In genomic region chr13:54789561-54790397, GRCm38 (mm10) we compare ENCODE assay signal across 9 mouse cellular contexts. TPM values are rescaled to one million over a fixed set of nuclear protein-coding genes. Genes with fewer than 3 reads are reported as not detected.
DNase-seq lines count a peak whose midpoint lies in the region; ATAC-seq lines count a peak whose summit lies in the region.
"Had no signal": no experiment of that assay in that cellular context is flagged by ENCODE, and none has a peak within 500 bp of the region (broad histone marks: within the 10 kb centered on the region; RNA-seq: fewer than 3 reads in every experiment).

No protein-coding gene starts in this region.

- peaks cover 16% of the 10 kb centered on the region for H3K27me3 ChIP-seq in neural tube, embryonic 13.5 days

- no peaks in the 10 kb centered on the region for H3K36me3 ChIP-seq in neural tube, embryonic 13.5 days

- H3K4me2 ChIP-seq in neural tube, embryonic 13.5 days, result peak overlapping the region; percentile 94

- peak overlapping the region; percentile 46 for H3K27ac ChIP-seq in neural tube, embryonic 13.5 days (replicated peaks)

- WGBS in neural tube, embryonic 13.5 days, result 1% methylated on average over 38 of the region's 38 CpGs

- peaks cover 20% of the 10 kb centered on the region for H3K4me1 ChIP-seq in neural tube, embryonic 13.5 days (replicated peaks)

- H3K4me3 ChIP-seq in neural tube, embryonic 13.5 days, result peak overlapping the region; percentile 57

- peak; percentile 49 for ATAC-seq in neural tube, embryonic 13.5 days (ENCODE audit: low read depth)

- no peaks in the 10 kb centered on the region for H3K9me3 ChIP-seq in neural tube, embryonic 13.5 days

- DNase-seq in CD4-positive helper T cell, adult 2 months (ENCODE audit: low read depth, low spot score), result peak; percentile 46
- peak; percentile 87 for DNase-seq in R1 (ENCODE audit: low read depth, low spot score)
- peak; percentile 48 for DNase-seq in embryo, embryonic 10 days (ENCODE audit: low spot score)
- DNase-seq in heart, adult 9 months (ENCODE audit: low spot score in 2 of 2), result peak; percentile 47 to 55
- DNase-seq in kidney, adult 9 months, result peak; percentile 31
- peak; percentile 61 to 75 for DNase-seq in lung, adult 18-20 months
- DNase-seq in T-cell, adult 2 months (ENCODE audit: low spot score), result no peak

- peak overlapping the region; percentile 67 for H3K9ac ChIP-seq in neural tube, embryonic 13.5 days

RNA-seq across cellular contexts. Expression of gene Tspan17, which starts 0.6 kb away (rescaled TPM):
- 69.2 and 80.8 TPM in 2 replicates for polyA plus RNA-seq in neural tube, embryonic 13.5 days (2015; fragmentation: Nextera tagmentation; extraction: Ambion mirVana)

RNA-seq across cellular contexts. Expression of gene Eif4e1b, which starts 6.0 kb away (rescaled TPM):
- not detected in 2 replicates for polyA plus RNA-seq in neural tube, embryonic 13.5 days (2015; fragmentation: Nextera tagmentation; extraction: Ambion mirVana)
- polyA plus RNA-seq: frontal cortex, adult 2 months had no signal

RNA-seq across cellular contexts. Expression of gene Sncb, which starts 23.4 kb away (rescaled TPM):
- 21.1 and 21.6 TPM in 2 replicates for polyA plus RNA-seq in neural tube, embryonic 13.5 days (2015; fragmentation: Nextera tagmentation; extraction: Ambion mirVana)

RNA-seq across cellular contexts. Expression of gene Gprin1, which starts 40.1 kb away (rescaled TPM):
- polyA plus RNA-seq in neural tube, embryonic 13.5 days (2015; fragmentation: Nextera tagmentation; extraction: Ambion mirVana), result 12.2 and 17.5 TPM in 2 replicates
